Mouse (Mus musculus): Measurements from ENCODE around the gene Jdp2. TPM values are rescaled to one million over a fixed set of nuclear protein-coding genes. Genes with fewer than 3 reads are reported as not detected.

Jdp2 gene
- total RNA-seq, 1 experiment from 2014 or later = 20.9 TPM

- peak; percentile 24 for ATAC-seq (replicated peaks; ENCODE audit: low read depth, poor library complexity, severe bottlenecking)
Measured at GRCm38 (mm10) chr12:85599478-85600152, 788 bp downstream of the Jdp2 start.

- ATAC-seq (replicated peaks; ENCODE audit: low read depth, poor library complexity, severe bottlenecking) = no peak
Measured at GRCm38 (mm10) chr12:85600637-85601036, 1.8 kb downstream of the Jdp2 start.

- no peak for ATAC-seq (replicated peaks; ENCODE audit: low read depth, poor library complexity, severe bottlenecking)
Measured at GRCm38 (mm10) chr12:85601531-85601930, 2.7 kb downstream of the Jdp2 start.

- ATAC-seq (replicated peaks; ENCODE audit: low read depth, poor library complexity, severe bottlenecking) = no peak
Measured at GRCm38 (mm10) chr12:85602153-85602552, 3.3 kb downstream of the Jdp2 start.

GRCm38 (mm10) chr12:85602811-85603210 is 4.0 kb downstream of the Jdp2 start:
- peak; percentile 48 for ATAC-seq (replicated peaks; ENCODE audit: low read depth, poor library complexity, severe bottlenecking)

GRCm38 (mm10) chr12:85603767-85604166 is 4.9 kb downstream of the Jdp2 start:
- no peak for ATAC-seq (replicated peaks; ENCODE audit: low read depth, poor library complexity, severe bottlenecking)

- ATAC-seq (replicated peaks; ENCODE audit: low read depth, poor library complexity, severe bottlenecking) = no peak
Measured at GRCm38 (mm10) chr12:85604301-85604998, 5.6 kb downstream of the Jdp2 start.

- ATAC-seq (replicated peaks; ENCODE audit: low read depth, poor library complexity, severe bottlenecking) = no peak
Measured at GRCm38 (mm10) chr12:85607519-85608449, 9.0 kb downstream of the Jdp2 start.

- no peak for ATAC-seq (replicated peaks; ENCODE audit: low read depth, poor library complexity, severe bottlenecking)
Measured at GRCm38 (mm10) chr12:85610167-85610566, 11.3 kb downstream of the Jdp2 start.

GRCm38 (mm10) chr12:85614090-85614489 is 15.3 kb downstream of the Jdp2 start:
- ATAC-seq (replicated peaks; ENCODE audit: low read depth, poor library complexity, severe bottlenecking) = no peak

GRCm38 (mm10) chr12:85615486-85615885 is 16.7 kb downstream of the Jdp2 start:
- ATAC-seq (replicated peaks; ENCODE audit: low read depth, poor library complexity, severe bottlenecking) = no peak

GRCm38 (mm10) chr12:85617885-85618284 is 19.1 kb downstream of the Jdp2 start:
- ATAC-seq (replicated peaks; ENCODE audit: low read depth, poor library complexity, severe bottlenecking) = no peak

- ATAC-seq (replicated peaks; ENCODE audit: low read depth, poor library complexity, severe bottlenecking) = no peak
Measured at GRCm38 (mm10) chr12:85618430-85618829, 19.6 kb downstream of the Jdp2 start.

GRCm38 (mm10) chr12:85619283-85619897 is 20.6 kb downstream of the Jdp2 start:
- ATAC-seq (replicated peaks; ENCODE audit: low read depth, poor library complexity, severe bottlenecking) = no peak

- ATAC-seq (replicated peaks; ENCODE audit: low read depth, poor library complexity, severe bottlenecking) = no peak
Measured at GRCm38 (mm10) chr12:85619898-85620443, 21.1 kb downstream of the Jdp2 start.

GRCm38 (mm10) chr12:85621027-85621426 is 22.2 kb downstream of the Jdp2 start:
- ATAC-seq (replicated peaks; ENCODE audit: low read depth, poor library complexity, severe bottlenecking) = no peak

- no peak for ATAC-seq (replicated peaks; ENCODE audit: low read depth, poor library complexity, severe bottlenecking)
Measured at GRCm38 (mm10) chr12:85621673-85622072, 22.8 kb downstream of the Jdp2 start.

GRCm38 (mm10) chr12:85623711-85624110 is 24.9 kb downstream of the Jdp2 start:
- ATAC-seq (replicated peaks; ENCODE audit: low read depth, poor library complexity, severe bottlenecking) = no peak

- peak; percentile 57 for ATAC-seq (replicated peaks; ENCODE audit: low read depth, poor library complexity, severe bottlenecking)
Measured at GRCm38 (mm10) chr12:85624652-85625051, 25.8 kb downstream of the Jdp2 start.

- no peak for ATAC-seq (replicated peaks; ENCODE audit: low read depth, poor library complexity, severe bottlenecking)
Measured at GRCm38 (mm10) chr12:85625852-85626251, 27.0 kb downstream of the Jdp2 start.

All from common myeloid progenitor, adult 5-6 weeks (primary cell).